Mouse (Mus musculus) embryonic fibroblast, embryonic 13.5 days (primary cell): ENCODE results near the gene Wdr6. TPM values are rescaled to one million over a fixed set of nuclear protein-coding genes. Genes with fewer than 3 reads are reported as not detected.
A peak's percentile ranks its signal among the peaks of the same experiment; 100 is the strongest.

Source experiments
- H3K27ac ChIP-seq: 2 replicates; pipeline ENCODE4 v1.5.1; 2012; ENCODE audit warnings: low read length, control low read depth, inconsistent platforms; ENCODE audit not compliant: insufficient read depth
- H3K4me1 ChIP-seq: 2 replicates; pipeline ENCODE4 v1.6.1; 2011; ENCODE audit warnings: low read length; ENCODE audit not compliant: control insufficient read depth, insufficient read depth
- H3K4me3 ChIP-seq: 2 replicates; pipeline ENCODE4 v1.5.1; 2011; ENCODE audit warnings: mild to moderate bottlenecking, control low read depth, low read length; ENCODE audit not compliant: insufficient read depth
- CTCF ChIP-seq: IDR thresholded peaks from 2 replicates; pipeline ENCODE4 v1.5.1; 2011; ENCODE audit warnings: mild to moderate bottlenecking, control low read depth, low read length, moderate library complexity, borderline replicate concordance; ENCODE audit not compliant: insufficient read depth
- POLR2A ChIP-seq: IDR thresholded peaks from 2 replicates; pipeline ENCODE4 v1.6.1; 2011; ENCODE audit warnings: low read depth, mild to moderate bottlenecking, control low read depth, low read length, moderate library complexity
- polyA plus RNA-seq: library from polyadenylated mRNA; stranded (reverse); fragments of >200 nt; gene quantifications from 2 replicates; pipeline ENCODE4 v1.2.4, GENCODE M21; 2011; ENCODE audit warnings: low read depth; ENCODE audit not compliant: missing spikeins, insufficient read length

Wdr6 gene
- polyA plus RNA-seq, 1 experiment, result 42.8 TPM

- TF ChIP-seq CTCF (peak; percentile 54; the same call in 1 of the 2 replicates), POLR2A (no peak)
- Histone ChIP-seq H3K4me1 (0 out of 2 replicates have a peak, but pooled peaks cover 5% of the 10 kb centered on the region), H3K4me3 (no peak overlapping the region), H3K27ac (no peak overlapping the region)
Observed at GRCm38 (mm10) chr9:108573774-108574690, 4.5 kb downstream of the Wdr6 start.

GRCm38 (mm10) chr9:108572321-108572720, 6.2 kb downstream of the Wdr6 start:
- TF ChIP-seq CTCF (no peak), POLR2A (no peak)
- 0 out of 2 replicates have a peak, but pooled peaks cover 5% of the 10 kb centered on the region for H3K4me1 ChIP-seq
- H3K27ac ChIP-seq, result no peak overlapping the region
- H3K4me3 ChIP-seq, result no peak overlapping the region

DNA sequence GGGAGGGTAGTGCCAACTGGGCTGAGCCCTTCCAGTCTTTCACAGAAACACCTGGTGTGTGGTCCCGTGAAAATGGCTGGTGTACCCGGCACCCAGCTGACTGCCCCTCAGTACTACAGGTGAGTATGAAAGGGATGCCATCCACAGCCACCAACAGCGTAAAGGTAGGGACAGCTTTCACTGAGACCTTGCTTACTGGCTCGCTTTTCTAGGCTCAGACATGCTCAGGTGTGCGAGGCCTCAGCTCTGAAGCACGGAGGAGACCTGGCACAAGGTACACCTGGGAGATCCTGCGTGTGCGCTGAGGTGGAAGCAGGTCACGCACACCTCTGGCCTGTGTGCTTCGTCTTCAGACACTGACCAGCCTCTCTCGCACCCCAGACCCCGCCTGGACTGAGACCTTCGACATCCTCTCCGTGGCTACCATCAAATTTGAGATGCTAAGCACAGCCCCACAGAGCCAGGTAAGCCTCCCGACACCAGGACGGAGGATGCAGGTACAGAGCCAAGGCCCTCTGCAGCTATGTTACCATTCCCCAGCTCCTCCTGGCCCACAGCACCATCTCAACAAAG, 7.1 kb downstream of the Wdr6 start:
- Histone ChIP-seq H3K4me3 (no peak overlapping the region), H3K4me1 (no peaks in the 10 kb centered on the region), H3K27ac (no peak overlapping the region)
- no peak for TF ChIP-seq CTCF
- no peak for TF ChIP-seq POLR2A

DNA sequence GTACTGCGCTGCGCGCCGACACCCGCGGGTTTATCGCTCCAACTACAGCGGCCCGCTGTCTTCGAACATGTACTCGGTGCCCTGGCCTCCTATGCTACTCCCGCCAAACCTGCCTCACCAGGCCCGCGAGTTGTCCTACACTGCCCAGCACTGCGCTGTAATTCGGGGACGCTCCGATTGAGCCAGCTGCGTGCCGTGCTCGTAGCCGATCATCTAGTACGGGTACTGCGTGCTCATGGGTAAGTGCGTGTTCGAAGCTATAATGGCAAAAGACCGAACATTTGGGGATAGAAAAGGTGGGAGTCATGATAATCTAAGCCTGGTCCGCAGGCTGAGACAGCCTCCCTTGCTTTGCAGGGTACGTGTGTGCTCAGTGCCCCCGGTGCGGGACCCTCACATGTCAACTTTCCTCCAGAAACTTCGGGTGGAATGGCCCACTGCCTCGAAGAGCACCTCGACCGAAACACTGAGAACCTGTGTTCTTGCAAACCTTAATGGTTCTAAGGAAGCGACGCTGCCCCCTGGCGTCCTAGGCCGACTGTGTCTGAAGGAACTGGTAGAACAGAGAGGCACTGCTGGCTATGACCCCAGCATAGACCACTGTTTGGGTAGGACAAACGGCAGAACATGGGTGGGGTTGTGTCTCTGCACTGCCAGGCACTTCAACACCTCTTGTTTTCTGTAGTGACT, 8.2 kb downstream of the Wdr6 start:
- TF ChIP-seq POLR2A (no peak; the same call in 1 of the 2 replicates), CTCF (peak; percentile 76; the same call in 1 of the 2 replicates)
- Histone ChIP-seq H3K4me3 (peak overlapping the region; percentile 69), H3K4me1 (no peaks in the 10 kb centered on the region; the same call in 1 of the 2 replicates), H3K27ac (no peak overlapping the region)

GRCm38 (mm10) chr9:108569381-108570206, 8.9 kb downstream of the Wdr6 start, which contains the start of gene Dalrd3:
Gene Dalrd3 (plus strand): TSS chr9:108569886.
- Histone ChIP-seq H3K4me3 (peak within 1 kb of the TSS; percentile 69), H3K27ac (no peak within 1 kb of the TSS), H3K4me1 (no peaks in the 10 kb centered on the region; the same call in 1 of the 2 replicates)
- TF ChIP-seq CTCF (no peak), POLR2A (peak; percentile 40)

- Histone ChIP-seq H3K27ac (no peak overlapping the region), H3K4me1 (no peaks in the 10 kb centered on the region; the same call in 1 of the 2 replicates), H3K4me3 (peak overlapping the region; percentile 64)
- TF ChIP-seq CTCF, result no peak
- TF ChIP-seq POLR2A, result no peak; the same call in 1 of the 2 replicates
Observed at GRCm38 (mm10) chr9:108568511-108568921, 10.0 kb downstream of the Wdr6 start.

DNA sequence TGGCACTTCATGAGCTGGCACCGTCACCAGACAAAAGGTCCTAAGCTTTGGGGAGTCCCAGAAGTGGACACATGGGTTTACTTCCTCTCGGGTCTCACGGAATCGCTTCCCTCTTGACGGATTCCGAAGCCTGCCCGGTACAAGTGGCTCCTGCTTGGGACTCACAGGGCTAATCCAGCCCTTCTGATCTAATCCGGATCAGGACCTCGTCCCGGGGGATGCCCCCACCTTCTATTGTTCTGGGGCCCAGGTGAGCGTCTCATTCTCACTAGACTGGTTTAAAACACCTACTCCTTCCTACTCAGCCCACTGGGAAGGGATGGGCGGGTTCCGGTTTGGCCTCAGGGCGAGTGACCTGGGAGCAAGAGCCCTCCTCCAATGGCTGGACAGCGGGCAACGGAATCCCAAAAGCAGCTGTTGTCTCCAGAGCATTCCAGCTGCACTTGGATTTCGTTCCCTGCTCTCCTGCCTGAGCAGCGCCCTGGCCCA, 10.6 kb downstream of the Wdr6 start:
- TF ChIP-seq POLR2A (no peak), CTCF (no peak)
- peak overlapping the region; percentile 49 for H3K27ac ChIP-seq
- peak overlapping the region; percentile 64 for H3K4me3 ChIP-seq
- no peaks in the 10 kb centered on the region; the same call in 1 of the 2 replicates for H3K4me1 ChIP-seq

GRCm38 (mm10) chr9:108566815-108567776, 11.4 kb downstream of the Wdr6 start, which contains the start of gene Ndufaf3:
Gene Ndufaf3 (minus strand): TSS chr9:108567434.
- Histone ChIP-seq H3K4me1 (peaks cover 4% of the 10 kb centered on the region; the same call in 1 of the 2 replicates), H3K4me3 (peak within 1 kb of the TSS; percentile 64), H3K27ac (peak within 1 kb of the TSS; percentile 69)
- TF ChIP-seq CTCF (peak; percentile 95), POLR2A (peak; percentile 100)
